Mouse (Mus musculus) midbrain, embryonic 11.5 days (tissue): ENCODE measurements at regions not wholly inside any gene's neighbourhood (a gene's known extent, or its start where the extent isn't known, plus 50 kb on each side); places are given as distances from the start of the nearest gene placed in this dataset.

ENCODE experiments used
- ATAC-seq: fragments of 200-750 bp; cut with Nextera tagmentation; 2 replicates; pipeline ENCODE4 v1.8.0; 2017; ENCODE audit warnings: moderate TSS enrichment, moderate library complexity; ENCODE audit not compliant: low FRiP score
- DNase-seq: peaks from one replicate; pipeline ENCODE4 v3.0.0; 2015; ENCODE audit warnings: low spot score; ENCODE audit errors: missing footprints
- H3K27ac ChIP-seq: fragments of 300-500 bp; sonication (generic); 2 replicates; pipeline ENCODE4 v1.5.1; 2014; ENCODE audit warnings: low read depth, low read length
- H3K27me3 ChIP-seq: fragments of 300-500 bp; sonication (generic); 2 replicates; pipeline ENCODE4 v1.6.1; 2014; ENCODE audit warnings: mild to moderate bottlenecking, low read length, moderate library complexity, mixed read lengths; ENCODE audit not compliant: control insufficient read depth, insufficient read depth
- H3K36me3 ChIP-seq: fragments of 300-500 bp; sonication (generic); 2 replicates; pipeline ENCODE4 v1.6.1; 2014; ENCODE audit warnings: mild to moderate bottlenecking, low read length, moderate library complexity, mixed read lengths; ENCODE audit not compliant: control insufficient read depth, insufficient read depth
- H3K4me1 ChIP-seq: fragments of 300-500 bp; sonication (generic); 2 replicates; pipeline ENCODE4 v1.6.1; 2014; ENCODE audit warnings: low read length; ENCODE audit not compliant: control insufficient read depth, insufficient read depth
- H3K4me2 ChIP-seq: fragments of 300-500 bp; sonication (generic); 2 replicates; pipeline ENCODE4 v1.6.1; 2014; ENCODE audit warnings: mild to moderate bottlenecking, moderate library complexity
- H3K4me3 ChIP-seq: fragments of 300-500 bp; sonication (generic); 2 replicates; pipeline ENCODE4 v1.5.1; 2014; ENCODE audit warnings: low read depth, low read length
- H3K9ac ChIP-seq: fragments of 300-500 bp; sonication (generic); 2 replicates; pipeline ENCODE4 v1.6.1; 2014; ENCODE audit warnings: low read length
- H3K9me3 ChIP-seq: fragments of 300-500 bp; sonication (generic); 2 replicates; pipeline ENCODE4 v1.6.1; 2016; ENCODE audit warnings: low read length; ENCODE audit not compliant: control insufficient read depth
- WGBS: fragments of 180-500 bp; shearing (Covaris S2); extraction: QIAGEN DNeasy Blood & Tissue Kit; methylation state at CpG from one replicate; pipeline ENCODE4 v1.1.7; 2014; 5-methylcytosine and 5-hydroxymethylcytosine counted together

GRCm38 (mm10) chr2:51073040-51073594, 75.8 kb downstream of the Rnd3 start:
- H3K4me2 ChIP-seq, result no peak overlapping the region
- ATAC-seq, result no peak
- no peak overlapping the region for H3K9ac ChIP-seq
- no peak overlapping the region for H3K27ac ChIP-seq
- WGBS, result 69% methylated on average over 14 of the region's 14 CpGs
- H3K4me1 ChIP-seq, result peaks cover 9% of the 10 kb centered on the region; the same call in 1 of the 2 replicates
- no peak for DNase-seq
- H3K4me3 ChIP-seq, result no peak overlapping the region
- H3K36me3 ChIP-seq, result no peaks in the 10 kb centered on the region
- no peaks in the 10 kb centered on the region for H3K27me3 ChIP-seq
- H3K9me3 ChIP-seq, result no peaks in the 10 kb centered on the region

- ATAC-seq, result no peak
- peaks cover 9% of the 10 kb centered on the region; the same call in 1 of the 2 replicates for H3K4me1 ChIP-seq
- no peaks in the 10 kb centered on the region for H3K36me3 ChIP-seq
- no peak overlapping the region for H3K4me3 ChIP-seq
- 74% methylated on average over 6 of the region's 6 CpGs for WGBS
- no peaks in the 10 kb centered on the region for H3K9me3 ChIP-seq
- no peak for DNase-seq
- H3K27me3 ChIP-seq, result no peaks in the 10 kb centered on the region
- no peak overlapping the region for H3K27ac ChIP-seq
- no peak overlapping the region for H3K9ac ChIP-seq
- no peak overlapping the region for H3K4me2 ChIP-seq
Observed at GRCm38 (mm10) chr2:51072346-51072885, 76.5 kb downstream of the Rnd3 start.

- Histone ChIP-seq H3K9ac (no peak overlapping the region), H3K36me3 (no peaks in the 10 kb centered on the region), H3K27ac (0 out of 2 replicates have a peak overlapping the region, but pooled peaks have one; percentile 5), H3K4me1 (peaks cover 10% of the 10 kb centered on the region), H3K4me2 (no peak overlapping the region), H3K9me3 (no peaks in the 10 kb centered on the region), H3K4me3 (no peak overlapping the region), H3K27me3 (no peaks in the 10 kb centered on the region)
- no peak for ATAC-seq
- WGBS, result 66% methylated on average over 2 of the region's 2 CpGs
- no peak for DNase-seq
Observed at GRCm38 (mm10) chr2:51070902-51071301, 78.0 kb downstream of the Rnd3 start.

GRCm38 (mm10) chr2:51066423-51066831, 82.5 kb downstream of the Rnd3 start:
- Histone ChIP-seq H3K27ac (peak overlapping the region; percentile 85), H3K27me3 (no peaks in the 10 kb centered on the region), H3K4me2 (no peak overlapping the region; the same call in 1 of the 2 replicates), H3K9me3 (peaks cover 2% of the 10 kb centered on the region; the same call in 1 of the 2 replicates), H3K9ac (0 out of 2 replicates have a peak overlapping the region, but pooled peaks have one; percentile 17), H3K36me3 (no peaks in the 10 kb centered on the region), H3K4me1 (peaks cover 21% of the 10 kb centered on the region), H3K4me3 (no peak overlapping the region)
- ATAC-seq (peak; percentile 94), DNase-seq (peak; percentile 94)
- WGBS, result 22% methylated on average over 11 of the region's 11 CpGs

GRCm38 (mm10) chr2:51065821-51066220, 83.1 kb downstream of the Rnd3 start:
- DNase-seq, result peak; percentile 94
- Histone ChIP-seq H3K4me3 (no peak overlapping the region), H3K9ac (no peak overlapping the region), H3K36me3 (no peaks in the 10 kb centered on the region), H3K9me3 (peaks cover 2% of the 10 kb centered on the region; the same call in 1 of the 2 replicates), H3K4me1 (peaks cover 19% of the 10 kb centered on the region), H3K27me3 (no peaks in the 10 kb centered on the region), H3K4me2 (no peak overlapping the region), H3K27ac (peak overlapping the region; percentile 85)
- ATAC-seq, result peak; percentile 22; the same call in 1 of the 2 replicates
- WGBS, result 40% methylated on average over 6 of the region's 6 CpGs

GRCm38 (mm10) chr2:51064821-51065220, 84.1 kb downstream of the Rnd3 start:
- 42% methylated on average over 4 of the region's 4 CpGs for WGBS
- H3K27me3 ChIP-seq, result no peaks in the 10 kb centered on the region
- H3K9me3 ChIP-seq, result peaks cover 2% of the 10 kb centered on the region; the same call in 1 of the 2 replicates
- DNase-seq (no peak), ATAC-seq (no peak)
- no peak overlapping the region for H3K4me3 ChIP-seq
- H3K4me2 ChIP-seq, result no peak overlapping the region
- H3K9ac ChIP-seq, result no peak overlapping the region
- H3K4me1 ChIP-seq, result peaks cover 14% of the 10 kb centered on the region
- H3K27ac ChIP-seq, result peak overlapping the region; percentile 52
- no peaks in the 10 kb centered on the region for H3K36me3 ChIP-seq

- WGBS, result 93% methylated on average over 5 of the region's 5 CpGs
- Histone ChIP-seq H3K36me3 (no peaks in the 10 kb centered on the region), H3K27ac (no peak overlapping the region), H3K9me3 (peaks cover 2% of the 10 kb centered on the region; the same call in 1 of the 2 replicates), H3K9ac (no peak overlapping the region), H3K4me1 (peaks cover 12% of the 10 kb centered on the region), H3K4me3 (no peak overlapping the region), H3K4me2 (no peak overlapping the region), H3K27me3 (no peaks in the 10 kb centered on the region)
- ATAC-seq, result no peak
- peak; percentile 83 for DNase-seq
Observed at GRCm38 (mm10) chr2:51062049-51062448, 86.9 kb downstream of the Rnd3 start.

GRCm38 (mm10) chr2:51058158-51058557, 90.8 kb downstream of the Rnd3 start:
- no peak for DNase-seq
- Histone ChIP-seq H3K9me3 (peaks cover 2% of the 10 kb centered on the region; the same call in 1 of the 2 replicates), H3K4me1 (peaks cover 3% of the 10 kb centered on the region; the same call in 1 of the 2 replicates), H3K36me3 (no peaks in the 10 kb centered on the region), H3K27me3 (no peaks in the 10 kb centered on the region), H3K9ac (no peak overlapping the region), H3K4me2 (no peak overlapping the region), H3K4me3 (no peak overlapping the region), H3K27ac (no peak overlapping the region)
- WGBS, result 70% methylated on average over 4 of the region's 4 CpGs
- ATAC-seq, result peak; percentile 42; the same call in 1 of the 2 replicates

- DNase-seq, result peak; percentile 82
- no peak overlapping the region for H3K4me2 ChIP-seq
- H3K36me3 ChIP-seq, result no peaks in the 10 kb centered on the region
- WGBS, result 61% methylated on average over 8 of the region's 8 CpGs
- no peak overlapping the region for H3K9ac ChIP-seq
- H3K9me3 ChIP-seq, result no peaks in the 10 kb centered on the region
- peaks cover 3% of the 10 kb centered on the region; the same call in 1 of the 2 replicates for H3K4me1 ChIP-seq
- no peak overlapping the region for H3K27ac ChIP-seq
- no peak for ATAC-seq
- no peaks in the 10 kb centered on the region for H3K27me3 ChIP-seq
- no peak overlapping the region for H3K4me3 ChIP-seq
Observed at GRCm38 (mm10) chr2:51056141-51056731, 92.7 kb downstream of the Rnd3 start.
